Mouse (Mus musculus) lung, embryonic 16.5 days (tissue): Measurements from ENCODE around the gene Wdr17. TPM values are rescaled to one million over a fixed set of nuclear protein-coding genes. Genes with fewer than 3 reads are reported as not detected.

Experiments used
- ATAC-seq: fragments of 200-750 bp; cut with Nextera tagmentation; 2 replicates; pipeline ENCODE4 v1.8.0; 2017; ENCODE audit warnings: low read depth, mild to moderate bottlenecking, moderate library complexity
- H3K27ac ChIP-seq: fragments of 300-500 bp; sonication (generic); 2 replicates; pipeline ENCODE4 v1.5.1; 2014; ENCODE audit warnings: mild to moderate bottlenecking, control low read depth, low read length
- H3K27me3 ChIP-seq: fragments of 300-500 bp; sonication (generic); 2 replicates; pipeline ENCODE4 v1.6.1; 2014; ENCODE audit warnings: low read depth, low read length, mixed read lengths; ENCODE audit not compliant: control insufficient read depth, insufficient read depth
- H3K36me3 ChIP-seq: fragments of 300-500 bp; sonication (generic); 2 replicates; pipeline ENCODE4 v1.6.1; 2014; ENCODE audit warnings: low read length; ENCODE audit not compliant: control insufficient read depth, insufficient read depth
- H3K4me1 ChIP-seq: fragments of 300-500 bp; sonication (generic); replicated peaks from 2 replicates; pipeline ENCODE4 v1.6.1; 2014; ENCODE audit warnings: low read length, mixed read lengths; ENCODE audit not compliant: control insufficient read depth, insufficient read depth
- H3K4me2 ChIP-seq: fragments of 300-500 bp; sonication (generic); 2 replicates; pipeline ENCODE4 v1.6.1; 2014; ENCODE audit warnings: low read depth, low read length, control low read depth
- H3K4me3 ChIP-seq: fragments of 300-500 bp; sonication (generic); 2 replicates; pipeline ENCODE4 v1.5.1; 2014; ENCODE audit warnings: mild to moderate bottlenecking, low read length, control low read depth
- H3K9ac ChIP-seq: fragments of 300-500 bp; sonication (generic); 2 replicates; pipeline ENCODE4 v1.6.1; 2014; ENCODE audit warnings: low read length, control low read depth
- H3K9me3 ChIP-seq: fragments of 300-500 bp; sonication (generic); 2 replicates; pipeline ENCODE4 v1.6.1; 2016; ENCODE audit warnings: low read length; ENCODE audit not compliant: control insufficient read depth
- WGBS: fragments of 180-500 bp; shearing (Covaris S2); extraction: QIAGEN DNeasy Blood & Tissue Kit; methylation state at CpG from one replicate; pipeline ENCODE4 v1.1.7; 2014; 5-methylcytosine and 5-hydroxymethylcytosine counted together
- polyA plus RNA-seq: library from polyadenylated mRNA; unstranded; fragments of >200 nt; fragmentation: Nextera tagmentation; extraction: Ambion mirVana; gene quantifications from 2 replicates; pipeline ENCODE4 v1.2.1, GENCODE M21; 2015

Gene Wdr17
- polyA plus RNA-seq, 1 experiment from 2014 or later = 0.70 TPM

DNA sequence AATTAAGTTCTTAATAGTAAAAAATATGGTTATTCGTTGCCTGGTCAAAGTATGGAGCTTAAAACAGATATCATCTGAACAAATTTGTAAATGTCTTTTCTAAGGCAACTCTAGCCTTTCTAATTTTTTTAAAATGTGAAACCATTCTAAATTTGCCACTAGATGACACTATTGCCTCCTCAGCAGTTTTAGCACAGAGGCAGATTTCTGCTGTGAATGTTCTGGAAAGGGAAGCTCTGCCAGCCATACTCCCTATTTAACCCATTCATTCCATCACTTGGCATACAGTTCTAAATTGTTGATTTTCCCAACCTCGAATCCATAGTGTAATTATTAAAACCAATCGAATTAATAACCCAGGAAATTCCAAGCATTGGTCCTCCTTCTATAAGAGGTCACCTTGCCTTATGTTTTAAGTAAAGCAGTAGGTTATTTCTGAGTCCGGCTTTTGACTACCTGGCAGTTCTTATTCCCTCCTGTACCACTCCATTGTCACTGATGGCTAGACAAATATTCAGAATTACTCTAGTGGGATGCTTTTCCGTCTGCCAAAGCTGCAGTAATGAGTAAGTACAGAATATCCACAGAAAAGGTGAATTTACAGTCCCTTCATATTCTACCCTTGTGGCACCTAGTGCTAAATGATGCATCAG is 150.2 kb downstream of the Wdr17 start:
- H3K9ac ChIP-seq = no peak overlapping the region
- no peak overlapping the region for H3K4me2 ChIP-seq
- H3K4me3 ChIP-seq = no peak overlapping the region
- WGBS = 51% methylated on average over 5 of the region's 5 CpGs
- H3K27ac ChIP-seq = no peak overlapping the region
- H3K4me1 ChIP-seq = no peaks in the 10 kb centered on the region
- H3K36me3 ChIP-seq = no peaks in the 10 kb centered on the region
- no peaks in the 10 kb centered on the region for H3K9me3 ChIP-seq
- no peaks in the 10 kb centered on the region for H3K27me3 ChIP-seq
- ATAC-seq = no peak

DNA sequence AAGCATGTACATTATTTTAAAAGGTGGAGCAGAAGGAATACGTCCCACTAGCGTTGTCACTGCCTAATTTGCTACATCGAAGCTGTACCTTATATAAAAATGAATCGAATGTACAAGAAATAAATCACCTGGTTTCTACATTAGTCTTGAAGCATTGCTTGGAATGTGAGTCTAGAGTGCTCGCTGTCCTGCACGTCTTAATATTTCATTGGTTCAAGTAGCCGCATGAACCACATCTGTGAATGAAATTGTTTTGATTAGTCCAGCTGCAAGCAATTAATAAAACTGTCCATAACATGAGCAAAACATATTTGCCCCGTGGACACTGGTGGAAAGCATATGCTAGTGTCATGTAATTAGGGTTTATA is 162.3 kb downstream of the Wdr17 start:
- no peaks in the 10 kb centered on the region for H3K9me3 ChIP-seq
- WGBS = 12% methylated on average over 8 of the region's 8 CpGs
- H3K36me3 ChIP-seq = no peaks in the 10 kb centered on the region
- peak overlapping the region; percentile 72 for H3K4me2 ChIP-seq
- no peaks in the 10 kb centered on the region for H3K27me3 ChIP-seq
- peak; percentile 11; the same call in 1 of the 2 replicates for ATAC-seq
- H3K27ac ChIP-seq = no peak overlapping the region
- H3K4me3 ChIP-seq = peak overlapping the region; percentile 42
- H3K9ac ChIP-seq = no peak overlapping the region
- H3K4me1 ChIP-seq = peaks cover 6% of the 10 kb centered on the region; the same call in 1 of the 2 replicates

DNA sequence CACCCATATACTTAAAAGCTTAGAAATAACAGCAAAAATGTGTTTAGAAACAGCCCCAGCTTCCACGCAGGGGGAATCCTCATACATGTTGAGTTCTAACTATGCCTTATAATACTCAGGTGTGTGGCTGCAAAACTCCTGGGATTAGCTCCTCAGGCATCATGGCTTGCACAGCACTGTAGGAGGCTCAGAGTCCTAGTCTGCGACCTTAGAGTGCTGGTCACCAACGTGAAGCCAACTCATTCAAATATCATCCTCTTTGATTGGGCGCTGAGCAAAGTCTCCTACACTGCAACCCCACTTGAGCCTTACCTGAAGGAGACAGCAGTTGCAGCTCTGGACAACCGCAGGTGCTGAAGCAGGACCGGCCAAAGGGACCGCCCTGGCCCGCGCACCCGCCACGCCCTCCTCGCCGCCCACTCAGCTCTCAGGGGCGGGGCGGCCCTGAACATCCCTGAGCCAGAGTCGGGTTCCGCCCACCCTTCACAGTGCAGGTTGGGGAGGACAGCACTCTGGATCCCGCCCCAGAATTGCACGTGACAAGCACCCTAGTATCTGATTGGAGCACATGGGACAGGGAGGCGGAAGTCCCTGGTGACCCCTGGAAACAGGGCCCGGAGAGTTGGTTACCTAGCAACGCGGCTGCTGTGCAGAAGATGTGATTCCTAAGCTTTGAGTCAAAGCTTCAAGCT is 162.9 kb downstream of the Wdr17 start:
- H3K27ac ChIP-seq = no peak overlapping the region
- 1% methylated on average over 23 of the region's 23 CpGs for WGBS
- H3K27me3 ChIP-seq = no peaks in the 10 kb centered on the region

DNA sequence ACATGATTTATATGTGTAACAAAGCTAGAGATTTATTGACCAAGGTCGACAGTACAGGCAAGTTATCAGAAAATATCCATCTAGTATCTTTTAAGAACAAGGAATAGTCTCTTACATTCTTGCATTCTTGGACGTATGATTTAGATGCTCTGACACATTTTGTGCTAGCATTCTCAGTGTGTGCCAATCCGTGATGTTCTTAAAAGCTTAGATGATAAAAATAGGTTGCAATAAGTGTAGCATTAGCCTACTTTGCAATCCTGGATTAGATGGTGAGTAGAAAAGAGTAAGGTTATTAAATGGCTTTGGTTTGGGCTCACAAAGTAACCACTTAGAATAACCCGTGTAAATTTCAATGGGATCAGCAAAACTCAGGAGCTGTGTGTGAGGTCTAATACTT is 168.5 kb downstream of the Wdr17 start:
- 57% methylated on average over 4 of the region's 4 CpGs for WGBS
- H3K36me3 ChIP-seq = no peaks in the 10 kb centered on the region
- no peak overlapping the region for H3K4me3 ChIP-seq
- H3K27me3 ChIP-seq = no peaks in the 10 kb centered on the region
- H3K9me3 ChIP-seq = no peaks in the 10 kb centered on the region
- no peak overlapping the region for H3K9ac ChIP-seq
- no peak for ATAC-seq
- no peaks in the 10 kb centered on the region for H3K4me1 ChIP-seq
- H3K4me2 ChIP-seq = no peak overlapping the region
- no peak overlapping the region for H3K27ac ChIP-seq

More for the DNA sequence above, 162.9 kb downstream of the Wdr17 start:
- no peaks in the 10 kb centered on the region for H3K36me3 ChIP-seq
- H3K4me1 ChIP-seq = peaks cover 6% of the 10 kb centered on the region; the same call in 1 of the 2 replicates
- peak; percentile 100 for ATAC-seq
- H3K4me3 ChIP-seq = peak overlapping the region; percentile 42
- no peak overlapping the region for H3K9ac ChIP-seq
- H3K9me3 ChIP-seq = no peaks in the 10 kb centered on the region
- H3K4me2 ChIP-seq = peak overlapping the region; percentile 72

DNA sequence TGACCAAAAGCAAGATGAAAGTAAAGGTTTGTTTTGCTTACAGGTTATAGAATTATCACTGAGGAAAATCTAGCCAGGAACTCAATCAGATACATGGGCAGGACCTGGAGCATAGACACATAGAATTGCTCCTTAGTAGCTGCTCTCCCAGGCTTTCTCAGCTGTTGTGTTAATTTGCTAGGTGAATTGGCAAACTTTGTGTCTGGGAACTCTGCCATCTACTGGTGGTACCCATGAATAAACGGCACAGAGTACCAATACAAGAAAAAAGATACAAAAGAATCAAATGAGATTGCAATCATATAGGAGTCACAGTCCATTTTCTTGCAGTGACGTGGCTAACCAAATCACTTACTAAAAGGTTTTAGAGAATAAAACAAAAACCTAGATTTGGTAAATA is 181.2 kb downstream of the Wdr17 start:
- H3K36me3 ChIP-seq = no peaks in the 10 kb centered on the region
- WGBS = 54% methylated on average over 2 of the region's 2 CpGs
- no peak for ATAC-seq
- H3K27ac ChIP-seq = no peak overlapping the region
- no peak overlapping the region for H3K9ac ChIP-seq
- H3K9me3 ChIP-seq = no peaks in the 10 kb centered on the region
- H3K4me2 ChIP-seq = no peak overlapping the region
- no peaks in the 10 kb centered on the region for H3K27me3 ChIP-seq
- no peaks in the 10 kb centered on the region for H3K4me1 ChIP-seq
- no peak overlapping the region for H3K4me3 ChIP-seq

DNA sequence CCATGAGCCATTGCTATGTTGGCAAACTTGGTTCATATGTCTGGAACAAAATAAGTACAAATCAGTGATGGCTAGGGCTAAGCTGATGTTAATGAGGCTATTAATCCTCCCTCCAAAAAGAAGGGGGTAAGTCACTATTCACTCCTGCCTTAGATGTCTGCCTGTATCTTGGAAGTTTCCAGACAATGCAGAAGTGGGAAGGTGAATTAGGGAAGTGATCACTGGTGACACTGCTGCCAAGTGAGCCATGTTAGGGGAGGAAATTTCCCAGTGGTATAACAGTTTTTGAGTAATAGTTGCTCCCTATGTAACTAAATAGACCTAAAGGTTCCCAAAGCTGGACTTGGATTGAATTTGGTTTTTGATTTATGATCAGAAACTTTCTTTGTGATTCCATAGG is 215.2 kb downstream of the Wdr17 start:
- no peak overlapping the region for H3K4me3 ChIP-seq
- H3K27ac ChIP-seq = no peak overlapping the region
- H3K27me3 ChIP-seq = no peaks in the 10 kb centered on the region
- no peak overlapping the region for H3K9ac ChIP-seq
- no peaks in the 10 kb centered on the region for H3K36me3 ChIP-seq
- no peak overlapping the region for H3K4me2 ChIP-seq
- ATAC-seq = no peak
- H3K9me3 ChIP-seq = no peaks in the 10 kb centered on the region
- H3K4me1 ChIP-seq = no peaks in the 10 kb centered on the region

DNA sequence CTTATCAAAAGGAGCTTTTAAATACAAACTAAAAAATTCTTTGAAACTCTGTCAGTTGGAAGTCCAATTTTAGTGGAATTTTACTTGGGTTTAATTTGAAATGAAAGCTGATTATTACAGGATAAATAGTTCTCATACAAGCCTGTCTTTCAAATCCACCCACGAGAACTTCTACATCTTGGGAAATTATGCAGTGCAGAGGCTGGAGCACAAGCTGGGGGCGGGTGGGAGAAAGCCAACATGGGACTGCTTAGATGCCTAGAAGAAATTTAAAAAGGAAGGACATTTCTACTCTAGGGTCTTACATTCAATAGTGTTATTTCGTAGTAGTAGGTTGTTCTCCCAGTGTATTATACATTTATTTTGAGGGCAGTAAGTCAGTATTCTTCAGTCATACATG is 219.2 kb downstream of the Wdr17 start:
- H3K4me3 ChIP-seq = no peak overlapping the region

DNA sequence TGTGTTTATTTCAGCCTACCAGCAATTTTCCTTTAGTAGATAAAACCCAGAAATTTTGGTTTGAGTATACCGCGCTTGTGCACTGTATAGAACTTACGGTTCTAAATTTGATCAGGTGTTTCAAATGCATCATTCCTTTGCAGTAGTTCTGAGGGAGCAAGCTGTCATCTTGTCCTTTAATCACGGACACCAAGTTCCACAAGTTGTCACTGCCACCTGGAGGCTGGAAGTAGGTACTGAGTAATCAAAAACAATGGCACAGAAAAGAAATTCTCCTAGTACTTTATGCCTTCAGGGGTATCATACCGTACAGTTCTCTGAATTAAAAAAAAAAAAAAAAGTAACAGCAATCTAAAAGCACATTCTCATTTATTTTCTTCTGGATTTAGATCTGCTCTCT is 226.3 kb downstream of the Wdr17 start:
- H3K4me3 ChIP-seq = no peak overlapping the region
- WGBS = 32% methylated on average over 5 of the region's 5 CpGs
- H3K9me3 ChIP-seq = no peaks in the 10 kb centered on the region
- no peaks in the 10 kb centered on the region for H3K4me1 ChIP-seq
- no peaks in the 10 kb centered on the region for H3K27me3 ChIP-seq
- H3K36me3 ChIP-seq = no peaks in the 10 kb centered on the region
- no peak overlapping the region for H3K4me2 ChIP-seq
- 0 out of 2 replicates have a peak, but pooled peaks have one; percentile 28 for ATAC-seq
- no peak overlapping the region for H3K27ac ChIP-seq
- no peak overlapping the region for H3K9ac ChIP-seq

More for the DNA sequence above, 219.2 kb downstream of the Wdr17 start:
- 60% methylated on average over 3 of the region's 3 CpGs for WGBS
- Histone ChIP-seq H3K27me3 (no peaks in the 10 kb centered on the region), H3K9me3 (no peaks in the 10 kb centered on the region), H3K9ac (no peak overlapping the region), H3K4me2 (no peak overlapping the region), H3K36me3 (no peaks in the 10 kb centered on the region), H3K27ac (no peak overlapping the region), H3K4me1 (no peaks in the 10 kb centered on the region)
- no peak for ATAC-seq

DNA sequence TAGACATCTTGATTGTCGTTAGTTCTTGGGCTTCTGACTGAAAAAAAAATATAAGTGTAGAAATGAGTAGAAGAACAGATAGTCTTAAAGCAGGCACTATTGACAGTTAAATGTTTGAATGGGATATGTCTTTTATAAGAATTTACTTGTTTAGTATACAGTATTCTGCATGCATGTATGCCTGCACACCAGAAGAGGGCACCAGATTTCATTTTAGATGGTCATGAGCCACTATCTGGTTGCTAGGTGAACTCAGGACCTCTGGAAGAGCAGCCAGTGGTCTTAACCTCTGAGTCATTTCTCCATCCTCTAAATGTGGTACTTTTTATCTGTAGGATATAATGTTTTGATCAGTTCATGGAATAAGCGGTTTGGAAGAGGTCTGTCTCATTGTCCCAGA is 227.3 kb downstream of the Wdr17 start:
- 79% methylated on average over 2 of the region's 2 CpGs for WGBS
- ATAC-seq = no peak
- Histone ChIP-seq H3K4me1 (no peaks in the 10 kb centered on the region), H3K9me3 (no peaks in the 10 kb centered on the region), H3K27ac (no peak overlapping the region), H3K36me3 (no peaks in the 10 kb centered on the region), H3K9ac (no peak overlapping the region), H3K4me2 (no peak overlapping the region), H3K27me3 (no peaks in the 10 kb centered on the region), H3K4me3 (no peak overlapping the region)
